Mouse (Mus musculus): ENCODE measurements around the gene Lactb. TPM values are rescaled to one million over a fixed set of nuclear protein-coding genes. Genes with fewer than 3 reads are reported as not detected.

Lactb gene
- polyA plus RNA-seq, 1 experiment from 2014 or later = 7.4 TPM

DNA sequence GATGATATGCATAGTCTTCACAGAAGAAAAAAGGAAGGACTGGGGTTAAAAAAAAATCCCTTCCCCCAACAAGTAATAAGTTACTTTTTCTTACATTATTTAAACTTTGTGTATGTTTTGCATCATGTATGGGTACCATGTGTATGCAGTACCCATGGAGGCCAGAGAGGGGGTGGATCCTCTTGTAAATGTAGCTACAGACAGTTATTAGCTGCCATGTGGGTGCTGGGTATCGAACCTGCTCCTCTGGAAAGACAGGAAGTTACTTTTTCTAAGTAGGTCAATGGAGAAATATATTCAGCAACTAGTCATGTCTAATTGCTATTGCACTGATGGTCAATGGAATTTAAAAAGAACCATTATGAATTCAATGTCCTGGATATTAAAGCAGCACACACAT is 3.2 kb upstream of the Lactb start:
- Histone ChIP-seq H3K4me1 (replicated peaks) (peaks cover 7% of the 10 kb centered on the region), H3K27me3 (no peaks in the 10 kb centered on the region), H3K9ac (replicated peaks) (no peak overlapping the region), H3K4me2 (no peak overlapping the region), H3K4me3 (replicated peaks) (no peak overlapping the region), H3K9me3 (no peaks in the 10 kb centered on the region), H3K36me3 (no peaks in the 10 kb centered on the region), H3K27ac (no peak overlapping the region)
- 79% methylated on average over 1 of the region's 1 CpGs for WGBS
- ATAC-seq (ENCODE audit: insufficient number of reproducible peaks, insufficient read depth, low FRiP score, low TSS enrichment, low read depth) = no peak

DNA sequence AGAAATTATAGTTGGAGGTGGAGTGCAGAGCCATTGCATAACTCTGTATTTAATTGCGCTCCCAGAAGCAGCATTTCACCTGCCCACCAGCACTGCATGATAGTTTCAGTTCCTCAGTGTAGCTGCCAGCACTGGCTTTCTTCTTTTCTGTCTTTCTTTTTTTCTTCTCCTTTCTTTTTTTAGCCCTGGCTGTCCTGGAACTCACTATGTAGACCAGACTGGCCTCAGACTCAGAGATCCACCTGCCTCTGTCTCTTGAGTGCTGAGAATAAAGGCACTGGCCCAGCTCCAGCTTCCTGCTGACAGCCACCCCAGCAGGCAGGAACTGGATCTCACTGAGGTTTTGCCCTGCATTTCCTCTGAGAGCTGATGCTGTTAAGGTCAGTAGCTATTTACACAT is 2.7 kb upstream of the Lactb start:
- Histone ChIP-seq H3K27ac (no peak overlapping the region), H3K36me3 (no peaks in the 10 kb centered on the region), H3K4me3 (replicated peaks) (no peak overlapping the region), H3K4me1 (replicated peaks) (peaks cover 7% of the 10 kb centered on the region), H3K4me2 (no peak overlapping the region), H3K9me3 (no peaks in the 10 kb centered on the region), H3K9ac (replicated peaks) (no peak overlapping the region), H3K27me3 (no peaks in the 10 kb centered on the region)
- ATAC-seq (ENCODE audit: insufficient number of reproducible peaks, insufficient read depth, low FRiP score, low TSS enrichment, low read depth) = no peak
- 89% methylated on average over 1 of the region's 1 CpGs for WGBS

- Histone ChIP-seq H3K4me2 (no peak overlapping the region), H3K4me1 (replicated peaks) (peaks cover 7% of the 10 kb centered on the region), H3K9me3 (no peaks in the 10 kb centered on the region), H3K27me3 (no peaks in the 10 kb centered on the region), H3K4me3 (replicated peaks) (no peak overlapping the region), H3K36me3 (no peaks in the 10 kb centered on the region), H3K9ac (replicated peaks) (no peak overlapping the region), H3K27ac (no peak overlapping the region)
- WGBS = 78% methylated on average over 5 of the region's 5 CpGs
- ATAC-seq (ENCODE audit: insufficient number of reproducible peaks, insufficient read depth, low FRiP score, low TSS enrichment, low read depth) = no peak
These were observed 1.8 kb upstream of the Lactb start for GRCm38 (mm10) chr9:66977121-66977520.

DNA sequence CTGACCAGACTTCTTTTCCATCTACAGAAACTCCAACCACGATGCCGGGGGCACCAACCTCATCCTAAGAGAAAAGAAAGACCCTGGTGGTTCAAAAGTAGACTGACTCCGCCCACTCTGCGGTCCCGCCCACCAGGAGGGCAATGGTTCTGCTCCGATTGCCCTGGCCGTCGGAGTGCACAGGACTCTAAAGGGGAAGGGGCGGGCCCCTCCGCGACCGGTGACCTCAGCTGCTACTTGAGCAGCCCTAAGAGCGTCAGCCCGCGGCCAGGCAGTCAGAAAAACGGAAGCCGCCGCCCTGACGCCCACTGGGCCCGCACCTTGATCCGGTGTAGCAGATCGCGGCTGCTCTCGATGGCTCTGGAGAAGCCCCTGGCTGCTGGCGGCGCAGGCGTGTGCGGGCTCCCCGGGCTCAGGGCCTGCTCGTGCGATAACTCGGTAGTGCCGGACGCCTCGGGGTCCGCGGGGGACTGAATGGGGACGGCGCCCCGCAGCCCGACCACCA is 511 bp downstream of the Lactb start:
- ATAC-seq (ENCODE audit: insufficient number of reproducible peaks, insufficient read depth, low FRiP score, low TSS enrichment, low read depth) = peak; percentile 80
- peak overlapping the region; percentile 76 for H3K9ac ChIP-seq (replicated peaks)
- peak overlapping the region; percentile 87 for H3K27ac ChIP-seq
- H3K27me3 ChIP-seq = no peaks in the 10 kb centered on the region
- peaks cover 13% of the 10 kb centered on the region for H3K36me3 ChIP-seq
- peaks cover 7% of the 10 kb centered on the region for H3K4me1 ChIP-seq (replicated peaks)
- H3K9me3 ChIP-seq = no peaks in the 10 kb centered on the region
- under 1% methylated on average over 41 of the region's 41 CpGs for WGBS
- H3K4me3 ChIP-seq (replicated peaks) = peak overlapping the region; percentile 94
- H3K4me2 ChIP-seq = peak overlapping the region; percentile 79

GRCm38 (mm10) chr9:66971116-66971515 is 4.2 kb downstream of the Lactb start:
- Histone ChIP-seq H3K36me3 (peaks cover 20% of the 10 kb centered on the region), H3K4me3 (replicated peaks) (no peak overlapping the region), H3K9ac (replicated peaks) (no peak overlapping the region), H3K9me3 (no peaks in the 10 kb centered on the region), H3K27me3 (no peaks in the 10 kb centered on the region), H3K4me2 (no peak overlapping the region), H3K27ac (no peak overlapping the region), H3K4me1 (replicated peaks) (peaks cover 7% of the 10 kb centered on the region)
- ATAC-seq (ENCODE audit: insufficient number of reproducible peaks, insufficient read depth, low FRiP score, low TSS enrichment, low read depth) = no peak
- 88% methylated on average over 8 of the region's 8 CpGs for WGBS

- Histone ChIP-seq H3K4me3 (replicated peaks) (no peak overlapping the region), H3K27me3 (no peaks in the 10 kb centered on the region), H3K4me1 (replicated peaks) (no peaks in the 10 kb centered on the region), H3K27ac (no peak overlapping the region), H3K4me2 (no peak overlapping the region), H3K9me3 (no peaks in the 10 kb centered on the region), H3K36me3 (peaks cover 20% of the 10 kb centered on the region), H3K9ac (replicated peaks) (no peak overlapping the region)
- ATAC-seq (ENCODE audit: insufficient number of reproducible peaks, insufficient read depth, low FRiP score, low TSS enrichment, low read depth) = no peak
- 89% methylated on average over 8 of the region's 8 CpGs for WGBS
These were observed 7.8 kb downstream of the Lactb start for GRCm38 (mm10) chr9:66967492-66967891.

DNA sequence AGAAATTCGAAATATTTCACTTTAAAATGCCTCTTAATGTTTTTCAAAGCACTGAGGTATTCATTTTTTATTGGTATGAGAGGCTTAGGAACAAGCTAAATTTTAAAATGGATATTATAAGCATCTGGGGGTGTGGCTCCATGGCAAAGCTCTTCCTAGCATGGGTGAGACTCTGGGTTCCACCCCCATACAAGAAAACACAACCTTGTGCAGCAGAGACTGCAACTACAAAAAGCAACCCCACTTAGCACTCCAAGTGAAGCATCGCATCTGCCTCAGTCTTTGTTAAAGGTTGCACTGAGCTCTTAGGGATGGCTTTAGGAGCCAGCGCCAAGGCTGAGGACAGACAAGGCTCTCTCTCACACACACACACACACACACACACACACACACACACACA is 13.8 kb downstream of the Lactb start:
- WGBS = 73% methylated on average over 3 of the region's 3 CpGs
- no peak overlapping the region for H3K4me3 ChIP-seq (replicated peaks)
- no peaks in the 10 kb centered on the region for H3K27me3 ChIP-seq
- no peaks in the 10 kb centered on the region for H3K4me1 ChIP-seq (replicated peaks)
- ATAC-seq (ENCODE audit: insufficient number of reproducible peaks, insufficient read depth, low FRiP score, low TSS enrichment, low read depth) = no peak
- no peaks in the 10 kb centered on the region for H3K9me3 ChIP-seq
- H3K36me3 ChIP-seq = no peaks in the 10 kb centered on the region
- H3K4me2 ChIP-seq = no peak overlapping the region
- no peak overlapping the region for H3K27ac ChIP-seq
- no peak overlapping the region for H3K9ac ChIP-seq (replicated peaks)

- Histone ChIP-seq H3K4me3 (replicated peaks) (no peak overlapping the region), H3K9ac (replicated peaks) (no peak overlapping the region), H3K4me2 (no peak overlapping the region), H3K27ac (no peak overlapping the region), H3K4me1 (replicated peaks) (no peaks in the 10 kb centered on the region), H3K27me3 (no peaks in the 10 kb centered on the region), H3K9me3 (no peaks in the 10 kb centered on the region), H3K36me3 (peaks cover 8% of the 10 kb centered on the region; the same call in 1 of the 2 replicates)
- no peak for ATAC-seq (ENCODE audit: insufficient number of reproducible peaks, insufficient read depth, low FRiP score, low TSS enrichment, low read depth)
- 81% methylated on average over 3 of the region's 3 CpGs for WGBS
These were observed 17.8 kb downstream of the Lactb start for GRCm38 (mm10) chr9:66957451-66957850.

DNA sequence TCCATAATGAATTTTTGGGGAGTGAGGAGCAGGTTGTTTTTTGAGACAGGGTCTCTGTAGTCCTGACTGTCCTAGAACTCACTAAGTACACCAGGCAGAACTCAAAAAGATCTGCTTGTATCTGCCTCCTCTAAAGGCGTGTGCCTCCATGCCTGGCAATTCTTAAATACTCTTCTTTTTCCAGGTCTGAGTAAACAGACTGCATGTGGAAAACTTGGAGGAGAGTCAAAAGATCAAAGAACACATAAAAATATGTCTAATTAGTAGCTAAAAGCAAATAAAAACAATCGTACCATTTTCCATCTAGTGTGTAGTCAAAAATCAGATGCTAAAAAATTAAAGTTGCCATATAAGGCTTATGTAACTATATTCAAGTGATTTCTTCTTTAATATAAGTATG is 22.4 kb downstream of the Lactb start:
- H3K9ac ChIP-seq (replicated peaks) = no peak overlapping the region
- no peak overlapping the region for H3K4me2 ChIP-seq
- H3K9me3 ChIP-seq = no peaks in the 10 kb centered on the region
- H3K36me3 ChIP-seq = peaks cover 19% of the 10 kb centered on the region; the same call in 1 of the 2 replicates
- H3K27me3 ChIP-seq = no peaks in the 10 kb centered on the region
- no peak for ATAC-seq (ENCODE audit: insufficient number of reproducible peaks, insufficient read depth, low FRiP score, low TSS enrichment, low read depth)
- WGBS = 83% methylated on average over 2 of the region's 2 CpGs
- H3K4me1 ChIP-seq (replicated peaks) = no peaks in the 10 kb centered on the region
- H3K27ac ChIP-seq = no peak overlapping the region
- no peak overlapping the region for H3K4me3 ChIP-seq (replicated peaks)

GRCm38 (mm10) chr9:66952321-66952720 is 23.0 kb downstream of the Lactb start:
- Histone ChIP-seq H3K4me1 (replicated peaks) (no peaks in the 10 kb centered on the region), H3K4me3 (replicated peaks) (no peak overlapping the region), H3K9ac (replicated peaks) (no peak overlapping the region), H3K27ac (no peak overlapping the region), H3K36me3 (peaks cover 19% of the 10 kb centered on the region; the same call in 1 of the 2 replicates), H3K4me2 (no peak overlapping the region), H3K9me3 (no peaks in the 10 kb centered on the region), H3K27me3 (no peaks in the 10 kb centered on the region)
- WGBS = 77% methylated on average over 8 of the region's 8 CpGs
- ATAC-seq (ENCODE audit: insufficient number of reproducible peaks, insufficient read depth, low FRiP score, low TSS enrichment, low read depth) = no peak

- Histone ChIP-seq H3K36me3 (peaks cover 10% of the 10 kb centered on the region; the same call in 1 of the 2 replicates), H3K4me3 (replicated peaks) (no peak overlapping the region), H3K9me3 (no peaks in the 10 kb centered on the region), H3K4me1 (replicated peaks) (no peaks in the 10 kb centered on the region; the same call in 1 of the 2 replicates), H3K27me3 (no peaks in the 10 kb centered on the region), H3K4me2 (no peak overlapping the region), H3K27ac (no peak overlapping the region), H3K9ac (replicated peaks) (no peak overlapping the region)
- no peak for ATAC-seq (ENCODE audit: insufficient number of reproducible peaks, insufficient read depth, low FRiP score, low TSS enrichment, low read depth)
- WGBS = 95% methylated on average over 2 of the region's 2 CpGs
These were observed 26.7 kb downstream of the Lactb start for GRCm38 (mm10) chr9:66948536-66948935.
